Mouse (Mus musculus) midbrain, postnatal 0 days (tissue): ENCODE results near the gene Ppa1. TPM values are rescaled to one million over a fixed set of nuclear protein-coding genes. Genes with fewer than 3 reads are reported as not detected.

Experiments
- ATAC-seq: fragments of 200-750 bp; cut with Nextera tagmentation; 2 replicates; pipeline ENCODE4 v1.8.0; 2017; ENCODE audit warnings: moderate number of reproducible peaks, mild to moderate bottlenecking, moderate TSS enrichment, moderate library complexity; ENCODE audit not compliant: low FRiP score
- DNase-seq: peaks from one replicate; pipeline ENCODE4 v3.0.0-alpha.2; 2015; ENCODE audit warnings: low spot score
- H3K27ac ChIP-seq: fragments of 300-500 bp; sonication (generic); 2 replicates; pipeline ENCODE4 v1.5.1; 2014; ENCODE audit warnings: low read depth, mild to moderate bottlenecking, low read length, mixed read lengths
- H3K27me3 ChIP-seq: fragments of 300-500 bp; sonication (generic); 2 replicates; pipeline ENCODE4 v1.6.1; 2014; ENCODE audit warnings: low read length, control low read depth, mixed read lengths; ENCODE audit not compliant: insufficient read depth
- H3K36me3 ChIP-seq: fragments of 300-500 bp; sonication (generic); 2 replicates; pipeline ENCODE4 v1.6.1; 2014; ENCODE audit warnings: low read length, control low read depth, mixed read lengths; ENCODE audit not compliant: insufficient read depth
- H3K4me1 ChIP-seq: fragments of 300-500 bp; sonication (generic); 2 replicates; pipeline ENCODE4 v1.6.1; 2014; ENCODE audit warnings: mild to moderate bottlenecking, control low read depth, antibody characterized with exemption, low read length, mixed read lengths; ENCODE audit not compliant: insufficient read depth
- H3K4me2 ChIP-seq: fragments of 300-500 bp; sonication (generic); 2 replicates; pipeline ENCODE4 v1.6.1; 2014; ENCODE audit warnings: low read depth, mild to moderate bottlenecking, low read length, mixed read lengths; ENCODE audit not compliant: poor library complexity, severe bottlenecking
- H3K4me3 ChIP-seq: fragments of 300-500 bp; sonication (generic); 2 replicates; pipeline ENCODE4 v1.5.1; 2014; ENCODE audit warnings: low read depth, mild to moderate bottlenecking, low read length, moderate library complexity
- H3K9ac ChIP-seq: fragments of 300-500 bp; sonication (generic); replicated peaks from 2 replicates; pipeline ENCODE4 v1.6.1; 2014; ENCODE audit warnings: mild to moderate bottlenecking, low read length, moderate library complexity, mixed read lengths; ENCODE audit not compliant: poor library complexity, severe bottlenecking
- H3K9me3 ChIP-seq: fragments of 300-500 bp; sonication (generic); 2 replicates; pipeline ENCODE4 v1.6.1; 2016; ENCODE audit warnings: low read length, control low read depth
- CTCF ChIP-seq: IDR thresholded peaks from 2 replicates; pipeline ENCODE4 v1.5.1; 2016; ENCODE audit warnings: antibody characterized with exemption, mild to moderate bottlenecking
- WGBS: fragments of 180-500 bp; shearing (Covaris S2); extraction: QIAGEN DNeasy Blood & Tissue Kit; methylation state at CpG from one replicate; pipeline ENCODE4 v1.1.7; 2014; 5-methylcytosine and 5-hydroxymethylcytosine counted together
- polyA plus RNA-seq: library from polyadenylated mRNA; unstranded; fragments of >200 nt; fragmentation: Nextera tagmentation; extraction: Ambion mirVana; gene quantifications from 2 replicates; pipeline ENCODE4 v1.2.1, GENCODE M21; 2015
- total RNA-seq: library from RNA; depleted of rRNA; stranded (reverse); fragments of >200 nt; gene quantifications from 2 replicates; pipeline ENCODE4 v1.2.3, GENCODE M21; 2014

Ppa1 gene
- total and polyA plus RNA-seq, 2 experiments from 2014 or later = 111 to 172 TPM

DNA sequence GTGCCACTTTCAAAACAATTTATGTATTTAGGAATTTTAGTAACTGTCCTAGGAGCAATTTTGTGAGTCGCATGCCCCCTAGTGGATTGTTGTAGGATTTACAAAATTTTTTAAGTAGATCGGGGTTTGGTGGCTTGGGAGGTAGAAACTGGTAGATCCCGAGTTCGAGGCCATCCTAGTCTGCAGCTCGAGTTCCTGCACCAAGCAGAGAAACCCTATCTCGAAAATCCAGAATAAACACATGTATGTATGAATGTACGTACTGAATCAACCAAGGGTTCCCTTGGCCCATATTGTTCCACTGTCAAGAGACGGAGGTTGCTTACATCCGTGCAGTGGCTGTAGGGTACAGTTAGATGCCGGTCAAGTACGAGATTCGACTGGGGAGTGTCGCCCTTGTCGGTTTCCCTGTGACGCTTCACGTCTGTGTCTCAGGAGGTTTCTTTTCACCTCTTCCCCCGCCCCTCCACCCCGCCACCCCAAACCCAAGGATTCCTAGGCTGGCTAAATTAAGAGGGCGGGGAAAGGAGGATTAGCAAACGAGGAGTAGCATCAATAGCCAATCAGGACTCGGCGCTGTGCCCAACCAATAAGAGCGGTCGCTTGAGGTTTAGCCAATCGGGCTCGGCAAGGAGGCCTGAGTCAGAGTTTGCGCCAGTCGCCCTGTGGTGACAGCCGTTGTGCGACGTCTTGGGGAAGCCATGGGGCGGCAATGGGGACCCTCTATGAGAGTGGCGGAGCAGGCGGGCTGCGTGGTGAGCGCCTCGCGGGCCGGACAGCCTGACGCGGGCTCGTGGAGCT, 46.7 kb downstream of the Ppa1 start, which contains the start of gene Tysnd1:
Tysnd1 (plus strand) TSS at position 645 of the 801 bp plus-strand sequence.
- DNase-seq (peak; percentile 100), ATAC-seq (peak; percentile 97)
- H3K27me3 ChIP-seq = no peaks in the 10 kb centered on the region
- H3K27ac ChIP-seq = peak within 1 kb of the TSS; percentile 64
- no peaks in the 10 kb centered on the region for H3K9me3 ChIP-seq
- under 1% methylated on average over 42 of the region's 42 CpGs for WGBS
- H3K4me3 ChIP-seq = peak within 1 kb of the TSS; percentile 84
- H3K4me1 ChIP-seq = peaks cover 14% of the 10 kb centered on the region
- H3K9ac ChIP-seq = peak within 1 kb of the TSS; percentile 70
- TF ChIP-seq CTCF = peak; percentile 71
- H3K36me3 ChIP-seq = peaks cover 35% of the 10 kb centered on the region
- peak within 1 kb of the TSS; percentile 100 for H3K4me2 ChIP-seq

DNA sequence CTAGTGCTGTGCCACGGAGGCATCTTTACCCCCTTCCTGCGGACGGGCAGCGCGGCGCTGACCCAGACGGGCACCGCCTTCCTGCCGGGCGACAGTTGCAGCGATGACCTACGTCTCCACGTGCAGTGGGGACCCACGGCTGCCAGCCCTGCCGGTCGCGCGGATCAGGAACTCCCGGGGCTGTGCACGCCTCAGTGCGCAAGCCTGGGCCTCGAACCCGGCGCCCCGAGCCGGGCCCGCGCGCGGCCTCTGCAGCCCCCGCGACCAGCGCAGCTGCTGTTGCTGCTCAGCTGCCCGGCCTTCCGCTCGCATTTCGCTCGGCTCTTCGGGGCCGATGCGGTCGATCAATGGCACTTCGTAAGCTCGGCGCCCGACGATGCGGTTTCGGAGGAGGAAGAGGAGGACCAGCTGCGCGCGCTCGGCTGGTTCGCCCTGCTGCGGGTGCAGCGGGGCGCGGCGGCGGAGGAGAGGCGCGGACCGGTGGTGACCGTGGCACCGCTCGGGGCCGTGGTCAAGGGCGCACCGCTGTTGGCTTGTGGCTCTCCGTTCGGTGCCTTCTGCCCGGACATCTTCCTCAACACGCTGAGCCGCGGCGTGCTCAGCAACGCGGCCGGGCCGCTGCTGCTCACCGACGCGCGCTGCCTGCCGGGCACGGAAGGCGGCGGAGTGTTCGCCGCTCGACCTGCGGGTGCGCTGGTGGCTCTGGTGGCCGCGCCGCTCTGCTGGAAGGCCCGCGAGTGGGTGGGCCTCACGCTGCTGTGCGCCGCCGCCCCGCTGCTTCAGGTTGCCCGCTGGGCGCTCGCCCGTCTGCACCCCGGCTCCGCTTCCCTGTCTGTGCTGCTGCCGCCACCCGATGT, 47.6 kb downstream of the Ppa1 start:
- no peaks in the 10 kb centered on the region for H3K27me3 ChIP-seq
- TF ChIP-seq CTCF = no peak
- DNase-seq = no peak
- peak overlapping the region; percentile 70 for H3K9ac ChIP-seq
- peaks cover 14% of the 10 kb centered on the region for H3K4me1 ChIP-seq
- under 1% methylated on average over 78 of the region's 111 CpGs for WGBS
- H3K36me3 ChIP-seq = peaks cover 27% of the 10 kb centered on the region
- no peaks in the 10 kb centered on the region for H3K9me3 ChIP-seq
- peak; percentile 63; the same call in 1 of the 2 replicates for ATAC-seq
- H3K4me3 ChIP-seq = peak overlapping the region; percentile 84
- peak overlapping the region; percentile 64 for H3K27ac ChIP-seq
- H3K4me2 ChIP-seq = peak overlapping the region; percentile 100

DNA sequence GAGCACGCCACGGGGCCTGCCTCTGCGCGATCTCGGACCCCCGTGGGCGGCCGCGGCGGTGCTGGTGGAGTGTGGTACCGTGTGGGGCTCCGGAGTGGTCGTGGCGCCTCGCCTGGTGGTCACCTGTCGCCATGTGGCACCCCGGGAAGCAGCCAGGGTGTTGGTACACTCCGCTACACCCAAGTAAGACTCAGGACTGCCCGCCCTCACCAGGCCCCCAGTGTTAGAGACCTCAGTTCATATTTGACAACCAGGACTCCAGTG, 48.1 kb downstream of the Ppa1 start:
- TF ChIP-seq CTCF = no peak
- Histone ChIP-seq H3K9me3 (no peaks in the 10 kb centered on the region), H3K9ac (peak overlapping the region; percentile 70), H3K36me3 (peaks cover 22% of the 10 kb centered on the region), H3K27me3 (no peaks in the 10 kb centered on the region), H3K4me2 (peak overlapping the region; percentile 100), H3K4me1 (peaks cover 14% of the 10 kb centered on the region), H3K27ac (no peak overlapping the region), H3K4me3 (peak overlapping the region; percentile 84)
- WGBS = 14% methylated on average over 19 of the region's 19 CpGs
- DNase-seq (no peak), ATAC-seq (no peak)

DNA sequence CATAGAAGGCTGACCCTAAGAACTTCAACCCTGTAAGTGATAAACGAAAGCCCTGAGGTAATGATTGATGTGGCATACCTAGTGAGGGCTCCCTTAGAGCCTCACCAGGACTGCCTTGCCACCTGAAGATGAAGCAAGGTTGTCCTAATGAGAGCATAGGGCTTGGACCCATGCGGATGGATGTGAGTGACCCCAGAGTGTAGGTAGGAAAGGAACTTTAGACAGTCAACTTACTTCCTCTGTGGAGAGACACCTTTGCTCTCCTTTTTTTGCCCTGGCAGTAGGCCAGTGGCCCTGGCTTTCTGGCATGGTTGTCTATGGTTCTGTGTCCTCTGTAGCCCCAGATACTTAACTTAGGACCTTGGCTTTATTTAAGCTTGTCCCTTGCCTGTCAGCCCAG, 48.7 kb downstream of the Ppa1 start:
- H3K27ac ChIP-seq = no peak overlapping the region
- no peaks in the 10 kb centered on the region for H3K27me3 ChIP-seq
- H3K4me1 ChIP-seq = peaks cover 14% of the 10 kb centered on the region
- no peak overlapping the region for H3K9ac ChIP-seq
- no peak for ATAC-seq
- TF ChIP-seq CTCF = no peak
- peaks cover 18% of the 10 kb centered on the region for H3K36me3 ChIP-seq
- H3K4me2 ChIP-seq = peak overlapping the region; percentile 100
- no peaks in the 10 kb centered on the region for H3K9me3 ChIP-seq
- DNase-seq = no peak
- 96% methylated on average over 2 of the region's 2 CpGs for WGBS
- peak overlapping the region; percentile 84; the same call in 1 of the 2 replicates for H3K4me3 ChIP-seq

DNA sequence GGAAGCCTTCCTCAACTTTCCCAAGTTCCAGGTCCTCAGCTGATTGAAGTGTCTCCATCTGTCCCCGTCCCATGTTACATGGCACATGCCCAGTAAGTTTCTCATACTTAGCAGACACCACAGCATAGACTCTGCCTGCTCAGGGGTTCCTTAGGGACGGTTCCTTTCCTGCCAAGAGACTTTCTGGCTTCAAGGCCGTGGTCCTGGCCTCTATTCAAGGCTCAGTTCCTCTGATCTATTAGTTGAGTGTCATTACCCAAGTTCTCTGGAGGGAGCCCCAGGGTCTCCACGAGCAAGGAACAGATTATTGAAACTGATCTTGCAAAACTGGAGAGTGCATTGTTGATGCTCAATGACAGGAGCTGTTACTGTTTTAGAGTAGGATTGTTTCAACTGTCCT, 56.3 kb downstream of the Ppa1 start:
- ATAC-seq (no peak), DNase-seq (no peak)
- H3K36me3 ChIP-seq = peaks cover 13% of the 10 kb centered on the region

More for the DNA sequence above, 56.3 kb downstream of the Ppa1 start:
- H3K27ac ChIP-seq = no peak overlapping the region
- WGBS = 80% methylated on average over 4 of the region's 4 CpGs
- TF ChIP-seq CTCF = no peak
- H3K4me3 ChIP-seq = no peak overlapping the region
- H3K4me2 ChIP-seq = no peak overlapping the region
- no peak overlapping the region for H3K9ac ChIP-seq
- no peaks in the 10 kb centered on the region for H3K27me3 ChIP-seq
- no peaks in the 10 kb centered on the region for H3K9me3 ChIP-seq
- H3K4me1 ChIP-seq = no peaks in the 10 kb centered on the region
